8 mouse cellular contexts compared by ENCODE assay signal in the genomic region with DNA sequence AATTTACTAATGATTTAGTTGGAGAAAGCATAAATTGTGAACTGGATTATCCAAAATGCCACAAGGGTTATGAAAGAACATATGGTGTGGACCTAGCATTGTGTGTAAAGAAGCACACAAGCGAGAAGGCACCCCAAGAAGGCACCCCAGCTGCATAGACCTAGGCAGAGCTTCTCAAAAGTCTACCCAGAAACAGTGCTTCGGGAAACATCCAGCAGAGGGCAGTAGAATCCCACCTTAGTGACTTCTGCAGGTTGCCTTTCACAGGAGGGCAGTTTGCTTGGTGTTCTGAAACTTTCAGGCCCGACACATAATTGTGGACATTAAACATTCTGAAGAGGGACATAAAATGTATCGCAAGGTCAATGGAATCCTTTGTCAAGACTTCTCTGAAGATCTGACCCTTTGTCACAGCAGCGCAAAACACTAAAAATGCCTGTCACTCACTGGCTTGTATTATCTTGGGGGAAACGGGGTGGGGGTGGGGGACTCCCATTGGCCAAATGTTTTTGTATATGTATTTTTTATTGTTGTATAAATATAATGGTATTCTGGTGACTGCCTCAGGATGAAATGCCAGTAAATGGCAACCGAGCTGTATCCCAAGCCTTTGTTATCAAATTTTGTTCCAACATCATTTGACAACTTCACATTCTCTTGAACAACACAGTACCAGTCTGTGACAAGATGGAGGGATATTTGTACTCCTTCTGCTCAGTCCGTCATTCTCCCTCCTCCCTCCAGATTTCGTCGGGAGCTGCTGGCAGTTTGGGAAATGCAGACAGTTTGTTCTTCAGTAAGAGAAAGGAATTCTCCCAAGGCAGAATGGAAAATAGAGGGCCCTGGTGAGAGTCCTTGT.
DNase-seq lines count a peak whose midpoint lies in the region; ATAC-seq lines count a peak whose summit lies in the region.

No protein-coding gene starts in this region.

- 36% methylated on average over 10 of the region's 10 CpGs for WGBS in kidney, embryonic 14.5 days
- WGBS in limb, embryonic 11.5 days: 46% methylated on average over 10 of the region's 10 CpGs
- WGBS in neural tube, embryonic 12.5 days: 41% methylated on average over 10 of the region's 10 CpGs

- H3K9ac ChIP-seq in kidney, embryonic 14.5 days (ENCODE audit: low read depth, low read length): no peak overlapping the region
- H3K9ac ChIP-seq in limb, embryonic 11.5 days (ENCODE audit: low read length): no peak overlapping the region
- no peak overlapping the region for H3K9ac ChIP-seq in neural tube, embryonic 12.5 days

- DNase-seq in ovary, postnatal 10 days (ENCODE audit: low spot score): peak; percentile 60
- DNase-seq in ovary, adult 18-20 months (ENCODE audit: low spot score): no peak
- DNase-seq in cerebellum, postnatal 10 days: peak; percentile 92 to 94
- DNase-seq in frontal cortex, postnatal 14 days (ENCODE audit: low spot score in 2 of 2): peak; percentile 44 to 81
- DNase-seq in limb, embryonic 11.5 days (ENCODE audit: low spot score): peak; percentile 93
- DNase-seq in urinary bladder, postnatal 10 days (ENCODE audit: low spot score): peak; percentile 23

- H3K4me3 ChIP-seq in kidney, embryonic 14.5 days (ENCODE audit: low read length): no peak overlapping the region
- H3K4me3 ChIP-seq in limb, embryonic 11.5 days (ENCODE audit: low read depth, low read length): no peak overlapping the region
- H3K4me3 ChIP-seq in neural tube, embryonic 12.5 days: no peak overlapping the region

- no peak overlapping the region for H3K4me2 ChIP-seq in kidney, embryonic 14.5 days (replicated peaks; ENCODE audit: low read depth, low read length)
- H3K4me2 ChIP-seq in limb, embryonic 11.5 days (ENCODE audit: low read depth, severe bottlenecking): no peak overlapping the region
- no peak overlapping the region for H3K4me2 ChIP-seq in neural tube, embryonic 12.5 days (replicated peaks)

- H3K9me3 ChIP-seq in kidney, embryonic 14.5 days (ENCODE audit: control insufficient read depth, low read length): no peaks in the 10 kb centered on the region
- H3K9me3 ChIP-seq in limb, embryonic 11.5 days (ENCODE audit: control insufficient read depth, low read length): no peaks in the 10 kb centered on the region
- H3K9me3 ChIP-seq in neural tube, embryonic 12.5 days: no peaks in the 10 kb centered on the region

- H3K36me3 ChIP-seq in kidney, embryonic 14.5 days (ENCODE audit: control insufficient read depth, insufficient read depth, low read length): no peaks in the 10 kb centered on the region
- H3K36me3 ChIP-seq in limb, embryonic 11.5 days (ENCODE audit: control insufficient read depth, insufficient read depth, low read length): no peaks in the 10 kb centered on the region
- no peaks in the 10 kb centered on the region for H3K36me3 ChIP-seq in neural tube, embryonic 12.5 days

- peak; percentile 62 for ATAC-seq in kidney, embryonic 14.5 days (ENCODE audit: low FRiP score, low TSS enrichment)
- peak; percentile 57; the same call in 1 of the 2 replicates for ATAC-seq in limb, embryonic 11.5 days (ENCODE audit: insufficient number of reproducible peaks, low FRiP score, low TSS enrichment, low read depth)
- ATAC-seq in neural tube, embryonic 12.5 days (ENCODE audit: low FRiP score, low read depth): peak; percentile 66

- no peaks in the 10 kb centered on the region for H3K4me1 ChIP-seq in kidney, embryonic 14.5 days (ENCODE audit: control insufficient read depth, insufficient read depth, low read length)
- H3K4me1 ChIP-seq in limb, embryonic 11.5 days (ENCODE audit: control insufficient read depth, insufficient read depth, low read length): no peaks in the 10 kb centered on the region
- no peaks in the 10 kb centered on the region for H3K4me1 ChIP-seq in neural tube, embryonic 12.5 days

- no peak overlapping the region for H3K27ac ChIP-seq in kidney, embryonic 14.5 days (ENCODE audit: low read depth, low read length)
- no peak overlapping the region for H3K27ac ChIP-seq in limb, embryonic 11.5 days (replicated peaks; ENCODE audit: low read depth, low read length)
- H3K27ac ChIP-seq in neural tube, embryonic 12.5 days: no peak overlapping the region

- no peaks in the 10 kb centered on the region for H3K27me3 ChIP-seq in kidney, embryonic 14.5 days (ENCODE audit: control insufficient read depth, insufficient read depth, low read length)
- no peaks in the 10 kb centered on the region for H3K27me3 ChIP-seq in limb, embryonic 11.5 days (ENCODE audit: control insufficient read depth, insufficient read depth, low read length)
- H3K27me3 ChIP-seq in neural tube, embryonic 12.5 days (replicated peaks): no peaks in the 10 kb centered on the region
